ENCODE assay signal across 9 mouse cellular contexts in the genomic region with DNA sequence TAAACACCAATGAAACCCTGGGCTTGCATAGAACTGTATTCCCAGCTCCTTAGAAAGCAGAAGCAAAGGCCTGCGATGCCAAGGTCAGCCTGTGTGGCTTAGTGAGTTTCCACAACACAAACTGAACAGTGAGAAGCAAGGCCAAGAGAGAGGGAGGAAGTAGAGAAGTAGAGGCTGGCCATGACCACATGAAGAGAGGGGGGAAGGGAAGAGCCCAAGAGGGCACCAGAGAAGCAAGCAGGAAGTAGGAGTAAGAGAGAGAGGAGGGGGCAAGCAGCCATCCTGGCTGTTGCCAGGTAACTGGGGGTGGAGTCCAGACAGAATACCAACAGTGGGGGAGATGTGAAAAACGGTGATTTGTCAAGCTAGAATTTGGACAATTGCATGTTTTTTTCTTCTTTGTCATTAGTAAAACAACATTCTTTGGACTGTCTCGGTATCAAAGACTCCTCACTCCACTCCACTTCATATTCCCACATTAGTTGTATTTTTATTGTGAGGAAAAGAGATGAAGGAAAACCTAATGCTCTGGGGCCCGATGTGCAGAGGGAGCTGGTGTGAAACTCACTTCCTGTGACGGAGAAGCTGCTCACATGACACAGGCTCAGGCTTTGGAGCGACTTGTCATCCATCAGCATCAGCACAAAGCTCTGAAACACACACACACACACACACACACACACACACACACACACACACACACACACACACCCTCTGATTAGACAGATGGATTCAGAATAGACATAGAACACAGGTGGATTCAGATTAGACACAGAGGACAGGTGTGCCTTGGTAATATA.
DNase-seq lines count a peak whose midpoint lies in the region; ATAC-seq lines count a peak whose summit lies in the region.
"Had no signal": no experiment of that assay in that cellular context is flagged by ENCODE, and none has a peak within 500 bp of the region (broad histone marks: within the 10 kb centered on the region; RNA-seq: fewer than 3 reads in every experiment).

No protein-coding gene starts in this region.

- ATAC-seq in neutrophil, adult 5-6 weeks (ENCODE audit: extremely low read depth, insufficient number of reproducible peaks, low FRiP score, poor library complexity, severe bottlenecking), result peak; percentile 85
- ATAC-seq: midbrain, embryonic 13.5 days had no signal

- intact Hi-C loops in heart, postnatal 25 days (cut with DNase I), result loop anchor here (5.0 kb wide), 1 partner anchor 129 kb away; no protein-coding TSS in a partner anchor

- DNase-seq in heart, adult 11 months, result peak; percentile 93
- no peak for DNase-seq in heart, postnatal 25 days (ENCODE audit: low spot score)
- peak; percentile 11 for DNase-seq in ES-CJ7 (ENCODE audit: low read depth, low spot score)
- DNase-seq in kidney, adult 9 months, result peak; percentile 64
- DNase-seq in frontal cortex, adult 2 months (ENCODE audit: extremely low spot score in 1 of 2, low spot score in 1 of 2), result no peak
- DNase-seq in Muller cell, postnatal 12 days (ENCODE audit: inconsistent ontology term), result no peak
- no peak for DNase-seq in left cerebral cortex, adult 11 months (ENCODE audit: low spot score)

Comparison
In these comparisons a context has a peak if more than half of its experiments do, and no peak if none do; other contexts are left out.
1. DNase-seq: peak in heart, adult 11 months (single experiment), ES-CJ7 (single experiment) and kidney, adult 9 months (single experiment); none in heart, postnatal 25 days (single experiment), frontal cortex, adult 2 months (0 of 2), Muller cell, postnatal 12 days (single experiment) and left cerebral cortex, adult 11 months (single experiment).